Mouse (Mus musculus) MEL (cell line): Measurements from ENCODE around the gene Ccdc88c. TPM values are rescaled to one million over a fixed set of nuclear protein-coding genes. Genes with fewer than 3 reads are reported as not detected.

Source experiments
- DNase-seq: peaks from one replicate; pipeline ENCODE4 v3.0.0; 2011; ENCODE audit warnings: low read depth, low spot score
- H3K27ac ChIP-seq: 2 replicates; pipeline ENCODE4 v1.5.1; 2012; ENCODE audit warnings: low read depth, mild to moderate bottlenecking, control low read depth, low read length, moderate library complexity; ENCODE audit not compliant: control insufficient read depth
- H3K27me3 ChIP-seq, 2 experiments: fragments of 150-350 bp in 1 of 2; sonication (generic) in 1 of 2; 2 replicates each; pipeline ENCODE4 v1.6.1; 2012; ENCODE audit warnings: low read length in 2 of 2, mild to moderate bottlenecking in 2 of 2, improper control_type of control experiment in 1 of 2, moderate library complexity in 1 of 2; ENCODE audit not compliant: insufficient read depth in 2 of 2, control insufficient read depth in 1 of 2
- H3K36me3 ChIP-seq, 2 experiments: 2 replicates each; pipeline ENCODE4 v1.6.1; 2012 to 2014; ENCODE audit warnings: low read length in 2 of 2, improper control_type of control experiment in 1 of 2, inconsistent platforms in 1 of 2, mild to moderate bottlenecking in 1 of 2; ENCODE audit not compliant: insufficient read depth in 2 of 2, control insufficient read depth in 1 of 2
- H3K4me1 ChIP-seq, 2 experiments: fragments of 150-350 bp in 1 of 2; sonication (generic) in 1 of 2; 2 replicates each; pipeline ENCODE4 v1.6.1; 2012; ENCODE audit warnings: low read length in 2 of 2, improper control_type of control experiment in 1 of 2, mild to moderate bottlenecking in 1 of 2; ENCODE audit not compliant: insufficient read depth in 2 of 2, control insufficient read depth in 1 of 2
- H3K4me3 ChIP-seq, 2 experiments: fragments of 150-350 bp in 1 of 2; sonication (generic) in 1 of 2; 2 replicates each; pipeline ENCODE4 v1.5.1; 2012; ENCODE audit warnings: low read depth in 2 of 2, low read length in 2 of 2, mild to moderate bottlenecking in 2 of 2, moderate library complexity in 2 of 2, control low read depth in 1 of 2, improper control_type of control experiment in 1 of 2; ENCODE audit not compliant: control insufficient read depth in 1 of 2, insufficient read depth in 1 of 2
- H3K79me2 ChIP-seq: 2 replicates; pipeline ENCODE4 v1.6.1; 2012; ENCODE audit warnings: mild to moderate bottlenecking, low read length, moderate library complexity; ENCODE audit not compliant: control insufficient read depth, poor library complexity, insufficient read depth
- H3K9ac ChIP-seq: 2 replicates; pipeline ENCODE4 v1.6.1; 2012; ENCODE audit warnings: low read depth, mild to moderate bottlenecking, control low read depth, low read length, moderate library complexity; ENCODE audit not compliant: control insufficient read depth, poor library complexity, severe bottlenecking
- H3K9me3 ChIP-seq: fragments of 150-350 bp; sonication (generic); replicated peaks from 2 replicates; pipeline ENCODE4 v1.6.1; 2012; ENCODE audit warnings: mild to moderate bottlenecking, low read length, improper control_type of control experiment, moderate library complexity; ENCODE audit not compliant: insufficient read depth
- CHD2 ChIP-seq: IDR thresholded peaks from 2 replicates; pipeline ENCODE4 v1.6.1; 2011; ENCODE audit warnings: low read length, improper control_type of control experiment
- CTCF ChIP-seq, 3 experiments: IDR thresholded peaks in 2 of 3; conservative IDR thresholded peaks in 1 of 3; 2 replicates each; pipeline ENCODE4 v1.5.1; 2011 to 2012; ENCODE audit warnings: low read length in 3 of 3, low read depth in 2 of 3, mild to moderate bottlenecking in 2 of 3, improper control_type of control experiment in 1 of 3, inconsistent platforms in 1 of 3, mixed read lengths in 1 of 3, moderate library complexity in 1 of 3; ENCODE audit not compliant: control insufficient read depth in 1 of 3, insufficient read depth in 1 of 3, poor library complexity in 1 of 3, severe bottlenecking in 1 of 3
- MXI1 ChIP-seq: IDR thresholded peaks from 2 replicates; pipeline ENCODE4 v1.6.1; 2011; ENCODE audit warnings: mild to moderate bottlenecking, low read depth, low read length, improper control_type of control experiment
- MYC ChIP-seq: IDR thresholded peaks from 2 replicates; pipeline ENCODE4 v1.6.1; 2011; ENCODE audit warnings: low read depth, mild to moderate bottlenecking, low read length, improper control_type of control experiment, moderate library complexity
- NRF1 ChIP-seq: IDR thresholded peaks from 2 replicates; pipeline ENCODE4 v1.6.1; 2014; ENCODE audit warnings: low read depth, mild to moderate bottlenecking, inconsistent platforms, low read length, improper control_type of control experiment, moderate library complexity; ENCODE audit not compliant: poor library complexity, insufficient read depth, severe bottlenecking
- POLR2AphosphoS5 ChIP-seq: IDR thresholded peaks from 2 replicates; pipeline ENCODE4 v1.6.1; 2012; ENCODE audit warnings: low read depth, borderline replicate concordance, mild to moderate bottlenecking, inconsistent platforms, low read length, moderate library complexity, mixed read lengths
- RCOR1 ChIP-seq: IDR thresholded peaks from 2 replicates; pipeline ENCODE4 v1.6.1; 2012; ENCODE audit warnings: low read depth, mild to moderate bottlenecking, inconsistent platforms, low read length, improper control_type of control experiment
- SMC3 ChIP-seq: IDR thresholded peaks from 2 replicates; pipeline ENCODE4 v1.6.1; 2011; ENCODE audit warnings: low read depth, low read length, improper control_type of control experiment
- TCF12 ChIP-seq: IDR thresholded peaks from 2 replicates; pipeline ENCODE4 v1.6.1; 2014; ENCODE audit warnings: low read depth, mild to moderate bottlenecking, inconsistent platforms, low read length, improper control_type of control experiment, moderate library complexity
- UBTF ChIP-seq: IDR thresholded peaks from 2 replicates; pipeline ENCODE4 v1.6.1; 2012; ENCODE audit warnings: low read depth, mild to moderate bottlenecking, inconsistent platforms, low read length, improper control_type of control experiment, moderate library complexity, borderline replicate concordance; ENCODE audit not compliant: insufficient read depth
- ZC3H11A ChIP-seq: IDR thresholded peaks from 2 replicates; pipeline ENCODE4 v1.6.1; 2012; ENCODE audit warnings: low read depth, mild to moderate bottlenecking, inconsistent platforms, low read length, improper control_type of control experiment
- ZMIZ1 ChIP-seq: IDR thresholded peaks from 2 replicates; pipeline ENCODE4 v1.6.1; 2012; ENCODE audit warnings: low read depth, mild to moderate bottlenecking, inconsistent platforms, low read length, improper control_type of control experiment, moderate library complexity
- polyA plus RNA-seq, 2 experiments: library from polyadenylated mRNA; stranded (reverse) in 1 of 2; unstranded in 1 of 2; fragments of >175 nt in 1 of 2; fragments of >200 nt in 1 of 2; gene quantifications; 2 replicates each; pipeline versions ENCODE4 v1.2.1 to v1.2.4; 2012; ENCODE audit warnings: low replicate concordance in 2 of 2, low read depth in 1 of 2; ENCODE audit not compliant: insufficient read length in 2 of 2, insufficient read depth in 1 of 2, missing spikeins in 1 of 2
- total RNA-seq: library from RNA; depleted of rRNA; stranded (reverse); fragments of 300-350 nt; gene quantifications from 2 replicates; pipeline ENCODE4 v1.2.3, GENCODE M21; 2012

Ccdc88c gene
- total and polyA plus RNA-seq, 3 experiments: 8.7 to 15.3 TPM; not detected in 1

DNA sequence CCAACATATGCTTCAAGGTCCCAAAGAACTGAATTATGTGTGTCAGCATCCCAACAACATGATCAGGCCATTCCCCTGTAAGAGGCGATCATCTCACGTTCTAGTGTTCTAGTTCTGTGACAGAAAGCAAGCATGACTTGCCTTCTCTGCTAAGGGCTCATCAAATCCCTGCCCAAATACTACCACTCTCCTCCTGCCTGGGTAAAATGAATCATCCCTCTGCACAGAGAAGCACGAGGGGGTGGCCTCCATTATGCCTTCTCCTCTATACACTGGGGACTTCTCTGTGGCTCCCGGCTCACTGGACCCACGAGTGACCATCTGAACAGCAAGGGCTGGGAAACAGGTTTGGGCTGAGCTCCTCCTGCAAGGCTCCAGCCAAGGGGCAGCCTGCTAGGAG is 49.2 kb downstream of the Ccdc88c start (continued):
- no peak for TF ChIP-seq SMC3
- TF ChIP-seq, all 39 proteins: peak for 0

DNA sequence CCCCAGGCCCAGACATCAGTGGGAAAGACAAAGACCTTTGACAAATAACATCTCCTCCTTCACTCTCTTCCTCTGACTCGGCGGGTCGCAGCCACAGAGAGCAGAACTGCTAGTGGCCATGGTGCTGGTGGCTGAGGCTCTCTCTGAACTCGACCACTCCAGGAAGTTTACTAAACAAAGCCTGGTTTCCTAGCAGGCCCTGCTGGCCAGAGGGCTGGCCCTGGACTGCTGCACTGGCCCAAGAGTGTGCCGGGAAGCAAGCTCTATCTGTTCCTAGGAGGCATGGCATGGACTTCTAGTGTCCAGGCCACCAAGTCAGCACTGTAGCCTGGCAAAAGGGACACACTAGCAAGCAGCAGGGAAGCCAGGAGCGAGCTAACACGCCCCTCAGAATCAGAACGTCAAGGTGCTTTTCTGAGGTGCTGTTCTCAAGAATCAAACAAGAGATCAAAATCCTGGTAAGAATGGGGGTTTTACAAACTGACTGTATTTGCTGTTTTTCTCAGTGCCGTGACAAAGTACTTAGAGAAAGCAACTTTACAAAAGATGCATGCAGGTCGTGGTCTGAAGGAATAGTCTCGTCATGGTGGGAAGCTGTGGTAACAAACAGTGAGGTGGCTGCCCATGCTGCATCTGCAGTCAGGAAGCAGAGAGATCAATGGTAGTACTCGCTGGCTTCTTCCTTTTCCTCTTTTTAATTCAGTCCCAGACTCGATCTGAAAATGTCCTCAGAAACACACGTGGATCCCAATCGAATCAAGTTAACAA is 50.7 kb downstream of the Ccdc88c start:
- TF ChIP-seq RCOR1 (no peak), CTCF (IDR thresholded peaks at IDR 0.05 in 2 of 3, conservative IDR thresholded peaks at IDR 0.05 in 1 of 3; ENCODE audit: control insufficient read depth in 1 of 3, insufficient read depth in 1 of 3, low read depth in 2 of 3, low read length in 3 of 3, poor library complexity in 1 of 3, severe bottlenecking in 1 of 3) (no peak), UBTF (no peak), CHD2 (no peak)
- Histone ChIP-seq H3K27ac (no peak overlapping the region), H3K9ac (no peak overlapping the region), H3K36me3 (no peaks in the 10 kb centered on the region; a peak in 1 of 4 replicates), H3K79me2 (no peaks in the 10 kb centered on the region), H3K9me3 (no peaks in the 10 kb centered on the region), H3K4me3 (no peak overlapping the region), H3K27me3 (no peaks in the 10 kb centered on the region), H3K4me1 (no peaks in the 10 kb centered on the region)
- no peak for DNase-seq

DNA sequence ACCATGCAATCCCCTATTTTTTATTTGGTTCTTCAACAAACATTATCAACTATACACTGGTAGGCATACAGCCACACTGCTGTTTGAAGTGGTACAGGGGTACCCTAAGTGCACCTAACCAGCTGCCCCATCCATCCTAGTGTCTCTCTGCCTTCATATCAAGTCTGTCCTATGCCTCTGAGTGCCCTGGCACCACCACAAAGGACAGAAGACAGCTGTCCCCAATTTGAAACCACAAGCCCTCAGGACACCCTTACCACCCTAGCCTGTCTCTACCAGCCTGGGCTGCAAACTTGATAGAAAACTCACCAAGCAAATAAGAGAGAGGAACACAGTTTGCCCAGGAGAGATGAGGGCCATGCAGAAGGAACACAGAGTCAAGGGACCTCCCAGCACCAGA is 51.3 kb downstream of the Ccdc88c start:
- no peaks in the 10 kb centered on the region for H3K27me3 ChIP-seq
- H3K4me3 ChIP-seq: no peak overlapping the region
- DNase-seq: no peak
- no peak overlapping the region for H3K27ac ChIP-seq
- TF ChIP-seq NRF1: no peak
- no peak for TF ChIP-seq POLR2AphosphoS5
- TF ChIP-seq MYC: no peak
- no peak for TF ChIP-seq TCF12
- TF ChIP-seq CTCF (IDR thresholded peaks at IDR 0.05 in 2 of 3, conservative IDR thresholded peaks at IDR 0.05 in 1 of 3; ENCODE audit: control insufficient read depth in 1 of 3, insufficient read depth in 1 of 3, low read depth in 2 of 3, low read length in 3 of 3, poor library complexity in 1 of 3, severe bottlenecking in 1 of 3): no peak
- no peak for TF ChIP-seq MXI1
- TF ChIP-seq ZMIZ1: no peak
- TF ChIP-seq ZC3H11A: no peak
- H3K79me2 ChIP-seq: no peaks in the 10 kb centered on the region
- no peaks in the 10 kb centered on the region for H3K4me1 ChIP-seq
- no peaks in the 10 kb centered on the region for H3K9me3 ChIP-seq
- H3K9ac ChIP-seq: no peak overlapping the region
- H3K36me3 ChIP-seq: no peaks in the 10 kb centered on the region; a peak in 1 of 4 replicates
